Comparison of ENCODE assay signal across 14 mouse cellular contexts in the genomic region with DNA sequence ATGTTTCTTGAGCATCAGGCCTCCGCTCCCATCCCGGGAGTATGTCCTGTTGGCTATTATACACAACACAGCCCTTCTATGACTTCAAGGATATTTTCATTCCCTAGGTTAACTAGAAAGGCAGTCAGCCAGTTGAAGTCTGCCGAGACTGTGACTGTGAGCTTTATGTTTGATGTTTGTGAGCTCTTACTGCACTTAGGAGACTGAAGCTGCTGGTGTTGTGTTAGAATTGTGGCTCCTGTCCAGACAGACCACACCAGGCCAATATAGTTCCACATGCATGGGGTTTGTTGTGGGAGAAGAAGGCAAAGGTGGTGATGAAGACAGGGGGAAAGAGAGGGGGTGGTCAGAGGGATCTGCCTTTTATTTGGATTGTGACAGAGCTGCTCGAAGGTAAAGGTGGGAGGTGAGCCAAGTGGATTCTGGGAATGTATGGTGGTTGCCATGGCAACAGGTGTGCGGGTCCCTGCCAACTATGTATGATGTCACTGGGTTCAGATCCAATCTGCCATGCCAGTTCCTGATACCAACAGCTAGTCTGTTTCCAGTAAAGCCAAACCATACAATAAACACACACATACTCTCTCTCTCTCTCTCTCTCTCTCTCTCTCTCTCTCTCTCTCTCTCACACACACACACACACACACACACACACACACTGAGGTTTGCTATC.
DNase-seq lines count a peak whose midpoint lies in the region; ATAC-seq lines count a peak whose summit lies in the region.
"Had no signal": no experiment of that assay in that cellular context is flagged by ENCODE, and none has a peak within 500 bp of the region (broad histone marks: within the 10 kb centered on the region; RNA-seq: fewer than 3 reads in every experiment).

No protein-coding gene starts in this region.

- 72% methylated on average over 5 of the region's 5 CpGs for WGBS in forebrain, embryonic 13.5 days
- WGBS in forebrain, embryonic 11.5 days: 85% methylated on average over 5 of the region's 5 CpGs
- 86% methylated on average over 5 of the region's 5 CpGs for WGBS in limb, embryonic 11.5 days
- 92% methylated on average over 5 of the region's 5 CpGs for WGBS in limb, embryonic 10.5 days

- H3K4me2 ChIP-seq in forebrain, embryonic 13.5 days: no peak overlapping the region
- H3K4me2 ChIP-seq in forebrain, embryonic 11.5 days (ENCODE audit: low read depth, low read length, severe bottlenecking): no peak overlapping the region
- H3K4me2 ChIP-seq in limb, embryonic 11.5 days (ENCODE audit: low read depth, severe bottlenecking): no peak overlapping the region
- H3K4me2 ChIP-seq: limb, embryonic 12.5 days; stomach, embryonic 15.5 days had no signal

- DNase-seq in forebrain, embryonic 11.5 days (ENCODE audit: low spot score): no peak
- DNase-seq in limb, embryonic 11.5 days (ENCODE audit: low spot score): peak; percentile 11
- DNase-seq in limb, embryonic 10.5 days (ENCODE audit: low spot score): no peak
- DNase-seq in cerebellum, adult 11 months: peak; percentile 29
- peak; percentile 51 to 57 for DNase-seq in cerebellum, postnatal 36 days
- no peak for DNase-seq in thymus, postnatal 0 days (ENCODE audit: low spot score)
- DNase-seq in gastrocnemius, postnatal 10 days: no peak
- DNase-seq: lung, adult 18-20 months had no signal

- H3K9ac ChIP-seq in forebrain, embryonic 13.5 days: no peak overlapping the region
- no peak overlapping the region for H3K9ac ChIP-seq in forebrain, embryonic 11.5 days (ENCODE audit: low read length)
- no peak overlapping the region for H3K9ac ChIP-seq in limb, embryonic 11.5 days (ENCODE audit: low read length)
- H3K9ac ChIP-seq: limb, embryonic 12.5 days; stomach, embryonic 15.5 days had no signal

- peak; percentile 81 for ATAC-seq in forebrain, embryonic 13.5 days
- no peak for ATAC-seq in forebrain, embryonic 11.5 days (replicated peaks; ENCODE audit: low FRiP score)
- ATAC-seq in limb, embryonic 11.5 days (ENCODE audit: insufficient number of reproducible peaks, low FRiP score, low TSS enrichment, low read depth): no peak

- H3K27me3 ChIP-seq in forebrain, embryonic 13.5 days: no peaks in the 10 kb centered on the region
- no peaks in the 10 kb centered on the region for H3K27me3 ChIP-seq in forebrain, embryonic 11.5 days (ENCODE audit: control insufficient read depth, insufficient read depth, low read length)
- H3K27me3 ChIP-seq in limb, embryonic 11.5 days (ENCODE audit: control insufficient read depth, insufficient read depth, low read length): no peaks in the 10 kb centered on the region
- no peaks in the 10 kb centered on the region for H3K27me3 ChIP-seq in limb, embryonic 10.5 days (ENCODE audit: low read depth, poor library complexity, severe bottlenecking)
- H3K27me3 ChIP-seq: CH12.LX; limb, embryonic 12.5 days; stomach, embryonic 15.5 days had no signal

- H3K4me3 ChIP-seq in forebrain, embryonic 13.5 days: no peak overlapping the region
- no peak overlapping the region for H3K4me3 ChIP-seq in forebrain, embryonic 11.5 days (ENCODE audit: low read depth, low read length)
- no peak overlapping the region for H3K4me3 ChIP-seq in limb, embryonic 11.5 days (ENCODE audit: low read depth, low read length)
- no peak overlapping the region for H3K4me3 ChIP-seq in limb, embryonic 10.5 days
- H3K4me3 ChIP-seq: layer of hippocampus, adult 2 months; limb, embryonic 12.5 days; stomach, embryonic 15.5 days had no signal

- H3K9me3 ChIP-seq in forebrain, embryonic 13.5 days (replicated peaks): no peaks in the 10 kb centered on the region
- no peaks in the 10 kb centered on the region for H3K9me3 ChIP-seq in forebrain, embryonic 11.5 days (ENCODE audit: control insufficient read depth, low read length)
- no peaks in the 10 kb centered on the region for H3K9me3 ChIP-seq in limb, embryonic 11.5 days (ENCODE audit: control insufficient read depth, low read length)
- H3K9me3 ChIP-seq in limb, embryonic 10.5 days (replicated peaks): no peaks in the 10 kb centered on the region
- H3K9me3 ChIP-seq: limb, embryonic 12.5 days; stomach, embryonic 15.5 days had no signal

- H3K4me1 ChIP-seq in forebrain, embryonic 13.5 days: 0 out of 2 replicates have a peak, but pooled peaks cover 4% of the 10 kb centered on the region
- H3K4me1 ChIP-seq in forebrain, embryonic 11.5 days (replicated peaks; ENCODE audit: control insufficient read depth, insufficient read depth, low read length): no peaks in the 10 kb centered on the region; the same call in 1 of the 2 replicates
- H3K4me1 ChIP-seq in limb, embryonic 11.5 days (ENCODE audit: control insufficient read depth, insufficient read depth, low read length): no peaks in the 10 kb centered on the region
- no peaks in the 10 kb centered on the region for H3K4me1 ChIP-seq in limb, embryonic 10.5 days
- H3K4me1 ChIP-seq: stomach, embryonic 15.5 days had no signal

- no peak overlapping the region for H3K27ac ChIP-seq in forebrain, embryonic 13.5 days
- no peak overlapping the region for H3K27ac ChIP-seq in forebrain, embryonic 11.5 days (ENCODE audit: low read depth, low read length)
- H3K27ac ChIP-seq in limb, embryonic 11.5 days (replicated peaks; ENCODE audit: low read depth, low read length): no peak overlapping the region
- no peak overlapping the region for H3K27ac ChIP-seq in limb, embryonic 10.5 days
- H3K27ac ChIP-seq: layer of hippocampus, adult 2 months; limb, embryonic 12.5 days; macrophage; stomach, embryonic 15.5 days had no signal

- no peaks in the 10 kb centered on the region for H3K36me3 ChIP-seq in forebrain, embryonic 13.5 days (ENCODE audit: poor library complexity, severe bottlenecking)
- H3K36me3 ChIP-seq in forebrain, embryonic 11.5 days (ENCODE audit: control insufficient read depth, insufficient read depth, low read length): no peaks in the 10 kb centered on the region
- no peaks in the 10 kb centered on the region for H3K36me3 ChIP-seq in limb, embryonic 11.5 days (ENCODE audit: control insufficient read depth, insufficient read depth, low read length)
- H3K36me3 ChIP-seq in limb, embryonic 10.5 days: no peaks in the 10 kb centered on the region
- H3K36me3 ChIP-seq: limb, embryonic 12.5 days; stomach, embryonic 15.5 days had no signal

Comparison
In these comparisons a context has a peak if more than half of its experiments do, and no peak if none do; other contexts are left out.
1. DNase-seq: peak in limb, embryonic 11.5 days (single experiment), cerebellum, adult 11 months (single experiment) and cerebellum, postnatal 36 days (2 of 2); none in forebrain, embryonic 11.5 days (single experiment), limb, embryonic 10.5 days (single experiment), thymus, postnatal 0 days (single experiment) and gastrocnemius, postnatal 10 days (single experiment).